Mouse (Mus musculus): Measurements from ENCODE around the gene Btrc. TPM values are rescaled to one million over a fixed set of nuclear protein-coding genes. Genes with fewer than 3 reads are reported as not detected.

Btrc gene
- polyA plus RNA-seq, 1 experiment from 2014 or later, result 58.8 TPM

DNA sequence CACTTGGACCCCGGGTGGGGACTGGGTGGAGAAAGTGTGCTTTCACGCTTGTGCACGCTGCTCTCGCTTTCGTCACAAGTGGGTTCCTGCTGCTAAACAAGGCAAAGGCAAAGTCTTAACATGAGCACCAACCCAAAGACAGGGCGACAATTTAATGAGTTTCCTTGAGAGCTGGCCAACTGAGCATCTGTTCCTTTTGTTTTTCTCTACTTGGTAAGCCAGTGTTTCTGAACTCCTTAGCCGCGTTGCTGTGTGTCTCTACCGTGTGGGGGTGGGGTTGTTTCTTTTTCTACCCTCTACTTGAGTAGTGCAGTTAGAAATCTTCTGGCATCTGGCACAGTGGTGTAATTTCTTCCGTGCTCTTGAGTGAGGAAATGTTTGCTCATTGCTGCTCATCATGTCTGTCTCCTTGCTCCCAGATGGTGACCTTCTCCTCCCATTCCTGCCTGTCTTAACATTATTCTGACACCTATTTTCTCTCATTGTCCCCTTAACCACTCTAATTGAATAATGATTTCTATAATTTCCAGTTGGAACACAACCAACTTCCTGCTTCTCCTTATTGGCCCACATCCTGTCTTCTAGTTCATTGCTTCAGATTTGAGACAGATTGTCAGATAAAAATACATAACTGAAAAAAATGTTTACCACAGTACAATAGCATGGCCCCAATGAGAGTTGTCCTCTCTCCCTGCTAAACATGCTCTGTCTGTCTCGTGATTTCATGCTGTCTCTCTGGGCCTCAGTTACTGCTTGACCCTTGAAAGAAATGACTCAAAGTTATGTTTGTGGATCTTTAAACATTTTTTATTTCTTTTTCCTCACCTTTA is 109.4 kb downstream of the Btrc start:
- peaks cover 4% of the 10 kb centered on the region for H3K4me1 ChIP-seq (replicated peaks; ENCODE audit: control insufficient read depth, insufficient read depth, low read length)
- no peak overlapping the region for H3K27ac ChIP-seq (ENCODE audit: low read depth, low read length)
- DNase-seq (ENCODE audit: low spot score) (no peak), ATAC-seq (replicated peaks; ENCODE audit: low FRiP score) (no peak)
- no peak overlapping the region for H3K4me3 ChIP-seq (ENCODE audit: low read depth, low read length)
- no peak overlapping the region for H3K9ac ChIP-seq (ENCODE audit: low read length)
- no peaks in the 10 kb centered on the region for H3K36me3 ChIP-seq (ENCODE audit: control insufficient read depth, insufficient read depth, low read length)
- WGBS, result 58% methylated on average over 11 of the region's 11 CpGs
- no peak overlapping the region for H3K4me2 ChIP-seq (ENCODE audit: low read depth, low read length, severe bottlenecking)
- no peaks in the 10 kb centered on the region for H3K9me3 ChIP-seq (ENCODE audit: control insufficient read depth, low read length)
- H3K27me3 ChIP-seq (ENCODE audit: control insufficient read depth, insufficient read depth, low read length), result no peaks in the 10 kb centered on the region

DNA sequence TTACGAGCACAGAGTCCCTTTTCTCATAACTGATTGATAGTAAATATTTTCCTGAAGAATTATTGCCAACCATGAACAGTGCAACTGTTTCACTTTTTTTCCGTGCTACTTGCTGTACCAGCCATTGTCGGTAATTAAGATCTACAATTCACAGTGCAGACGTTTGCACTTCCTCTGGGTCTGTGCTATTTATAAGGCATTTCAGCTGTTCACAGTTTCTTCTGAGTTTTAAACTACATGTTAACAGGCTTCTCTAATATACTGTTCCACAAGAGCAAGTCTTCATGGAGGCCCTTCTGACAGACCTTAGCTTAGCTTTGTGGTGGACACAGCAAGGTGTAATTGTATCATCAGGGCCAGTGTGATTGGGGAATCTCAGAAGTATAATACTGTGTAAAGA is 111.2 kb downstream of the Btrc start:
- WGBS, result 80% methylated on average over 4 of the region's 4 CpGs

DNA sequence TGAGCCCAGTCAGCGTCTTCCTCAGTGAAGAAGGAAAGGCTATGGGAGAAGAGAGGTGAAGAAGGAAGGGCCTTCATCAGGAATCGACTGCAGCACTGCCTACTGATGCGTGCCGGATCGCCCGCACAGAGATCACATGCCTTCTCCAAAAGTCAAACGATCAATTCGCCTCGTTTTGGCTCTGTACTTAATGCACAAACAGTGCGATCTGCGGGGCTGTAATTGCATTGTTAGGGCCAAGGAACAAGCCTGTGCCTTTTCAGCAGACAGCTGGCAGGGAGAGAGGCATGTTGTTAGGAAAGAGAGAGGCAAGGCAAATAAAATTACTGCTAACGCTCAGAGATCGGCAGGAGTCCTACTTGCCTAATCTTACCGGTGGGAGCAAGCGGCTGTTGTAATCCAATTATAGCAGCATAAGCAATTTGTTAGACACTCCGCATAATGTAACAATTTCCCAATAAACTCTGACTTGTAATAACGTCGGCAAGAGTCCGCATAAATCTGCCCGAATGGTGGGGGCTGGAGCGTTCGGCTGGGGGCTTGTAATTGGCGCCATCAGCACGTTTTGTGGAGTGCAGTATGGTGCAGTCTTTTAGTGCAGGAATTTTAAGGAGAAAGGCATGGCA is 112.5 kb downstream of the Btrc start:
- peaks cover 4% of the 10 kb centered on the region for H3K4me1 ChIP-seq (replicated peaks; ENCODE audit: control insufficient read depth, insufficient read depth, low read length)
- no peaks in the 10 kb centered on the region for H3K36me3 ChIP-seq (ENCODE audit: control insufficient read depth, insufficient read depth, low read length)
- 0 out of 2 replicates have a peak overlapping the region, but pooled peaks have one; percentile 21 for H3K27ac ChIP-seq (ENCODE audit: low read depth, low read length)
- 33% methylated on average over 24 of the region's 24 CpGs for WGBS
- no peak overlapping the region for H3K4me3 ChIP-seq (ENCODE audit: low read depth, low read length)
- H3K4me2 ChIP-seq (ENCODE audit: low read depth, low read length, severe bottlenecking), result peak overlapping the region; percentile 24; the same call in 1 of the 2 replicates
- H3K9me3 ChIP-seq (ENCODE audit: control insufficient read depth, low read length), result no peaks in the 10 kb centered on the region
- DNase-seq (ENCODE audit: low spot score) (no peak), ATAC-seq (replicated peaks; ENCODE audit: low FRiP score) (no peak)
- H3K27me3 ChIP-seq (ENCODE audit: control insufficient read depth, insufficient read depth, low read length), result no peaks in the 10 kb centered on the region
- H3K9ac ChIP-seq (ENCODE audit: low read length), result no peak overlapping the region

More for the DNA sequence above, 111.2 kb downstream of the Btrc start:
- peaks cover 4% of the 10 kb centered on the region for H3K4me1 ChIP-seq (replicated peaks; ENCODE audit: control insufficient read depth, insufficient read depth, low read length)
- H3K36me3 ChIP-seq (ENCODE audit: control insufficient read depth, insufficient read depth, low read length), result no peaks in the 10 kb centered on the region
- DNase-seq (ENCODE audit: low spot score), result no peak
- H3K9me3 ChIP-seq (ENCODE audit: control insufficient read depth, low read length), result no peaks in the 10 kb centered on the region
- H3K27me3 ChIP-seq (ENCODE audit: control insufficient read depth, insufficient read depth, low read length), result no peaks in the 10 kb centered on the region
- H3K4me3 ChIP-seq (ENCODE audit: low read depth, low read length), result no peak overlapping the region
- H3K4me2 ChIP-seq (ENCODE audit: low read depth, low read length, severe bottlenecking), result no peak overlapping the region
- ATAC-seq (replicated peaks; ENCODE audit: low FRiP score), result no peak
- H3K9ac ChIP-seq (ENCODE audit: low read length), result no peak overlapping the region
- H3K27ac ChIP-seq (ENCODE audit: low read depth, low read length), result no peak overlapping the region

DNA sequence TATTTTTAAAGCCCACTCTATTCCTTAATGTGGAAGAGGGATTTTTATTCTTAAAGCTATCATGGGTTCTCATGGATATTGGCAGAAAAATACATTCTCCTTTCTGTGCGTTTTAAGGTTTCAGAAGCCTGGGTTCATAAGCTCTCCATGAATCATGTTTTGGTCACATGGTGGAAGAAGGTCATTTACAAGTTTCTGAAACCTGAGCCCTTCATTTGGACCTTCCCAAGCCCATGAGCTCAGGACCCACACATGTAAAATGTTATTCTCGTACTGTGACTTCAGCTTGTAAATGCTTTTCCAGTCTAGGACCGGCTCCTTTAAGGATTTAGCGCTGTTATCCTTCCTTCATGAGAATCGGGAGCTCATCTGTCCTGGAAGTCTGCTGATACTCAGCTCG is 116.0 kb downstream of the Btrc start:
- Histone ChIP-seq H3K36me3 (ENCODE audit: control insufficient read depth, insufficient read depth, low read length) (no peaks in the 10 kb centered on the region), H3K9ac (ENCODE audit: low read length) (no peak overlapping the region), H3K4me1 (replicated peaks; ENCODE audit: control insufficient read depth, insufficient read depth, low read length) (peaks cover 2% of the 10 kb centered on the region; the same call in 1 of the 2 replicates), H3K27me3 (ENCODE audit: control insufficient read depth, insufficient read depth, low read length) (no peaks in the 10 kb centered on the region), H3K27ac (ENCODE audit: low read depth, low read length) (no peak overlapping the region), H3K4me2 (ENCODE audit: low read depth, low read length, severe bottlenecking) (no peak overlapping the region), H3K4me3 (ENCODE audit: low read depth, low read length) (no peak overlapping the region), H3K9me3 (ENCODE audit: control insufficient read depth, low read length) (no peaks in the 10 kb centered on the region)
- ATAC-seq (replicated peaks; ENCODE audit: low FRiP score), result no peak
- no peak for DNase-seq (ENCODE audit: low spot score)
- 93% methylated on average over 6 of the region's 6 CpGs for WGBS

DNA sequence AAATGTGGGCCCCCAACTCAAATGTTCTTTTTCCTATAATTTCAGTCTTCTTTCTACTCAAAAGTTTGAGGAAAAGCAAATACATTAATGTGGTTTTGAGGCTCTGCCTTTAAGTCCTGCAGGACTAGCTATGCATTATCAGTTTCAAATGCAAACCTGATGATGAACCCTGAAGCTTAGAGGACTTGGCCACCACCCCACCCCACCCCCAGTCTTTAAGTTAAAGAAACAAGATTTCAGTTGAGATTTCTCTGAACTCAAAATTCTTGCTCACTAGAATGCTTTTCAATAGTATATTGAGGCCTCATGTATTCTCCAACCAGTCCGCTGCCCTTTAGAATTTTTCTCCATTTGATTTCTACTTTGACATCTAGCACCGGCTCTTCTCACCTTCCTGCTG is 117.0 kb downstream of the Btrc start:
- no peak for ATAC-seq (replicated peaks; ENCODE audit: low FRiP score)
- Histone ChIP-seq H3K4me1 (replicated peaks; ENCODE audit: control insufficient read depth, insufficient read depth, low read length) (peaks cover 1% of the 10 kb centered on the region; the same call in 1 of the 2 replicates), H3K9me3 (ENCODE audit: control insufficient read depth, low read length) (no peaks in the 10 kb centered on the region), H3K27ac (ENCODE audit: low read depth, low read length) (no peak overlapping the region), H3K4me3 (ENCODE audit: low read depth, low read length) (no peak overlapping the region), H3K4me2 (ENCODE audit: low read depth, low read length, severe bottlenecking) (no peak overlapping the region), H3K36me3 (ENCODE audit: control insufficient read depth, insufficient read depth, low read length) (no peaks in the 10 kb centered on the region), H3K27me3 (ENCODE audit: control insufficient read depth, insufficient read depth, low read length) (no peaks in the 10 kb centered on the region), H3K9ac (ENCODE audit: low read length) (no peak overlapping the region)
- WGBS, result 81% methylated on average over 2 of the region's 2 CpGs
- no peak for DNase-seq (ENCODE audit: low spot score)

DNA sequence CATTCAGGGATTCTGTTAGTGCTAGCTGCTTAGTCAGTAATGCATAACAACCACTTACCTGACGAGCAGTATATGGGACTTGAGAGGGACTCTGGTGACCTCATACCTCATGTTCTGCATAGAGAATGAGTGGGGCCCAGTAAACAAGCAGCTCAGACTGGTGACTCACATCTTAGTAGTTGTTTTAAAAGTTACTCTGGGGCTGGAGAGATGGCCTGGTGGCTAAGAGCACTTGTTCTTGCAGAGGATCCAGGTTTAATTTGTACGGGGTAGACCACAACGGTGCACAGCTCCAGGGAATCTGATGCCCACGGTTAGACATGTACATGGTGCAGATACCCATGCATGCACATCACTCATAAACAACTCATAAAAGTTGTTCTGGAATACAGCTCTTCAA is 117.4 kb downstream of the Btrc start:
- no peak overlapping the region for H3K27ac ChIP-seq (ENCODE audit: low read depth, low read length)
- no peak overlapping the region for H3K4me2 ChIP-seq (ENCODE audit: low read depth, low read length, severe bottlenecking)
- ATAC-seq (replicated peaks; ENCODE audit: low FRiP score), result no peak
- 88% methylated on average over 4 of the region's 4 CpGs for WGBS
- no peak for DNase-seq (ENCODE audit: low spot score)
- H3K4me1 ChIP-seq (replicated peaks; ENCODE audit: control insufficient read depth, insufficient read depth, low read length), result no peaks in the 10 kb centered on the region; the same call in 1 of the 2 replicates
- no peaks in the 10 kb centered on the region for H3K36me3 ChIP-seq (ENCODE audit: control insufficient read depth, insufficient read depth, low read length)
- no peak overlapping the region for H3K4me3 ChIP-seq (ENCODE audit: low read depth, low read length)
- H3K9ac ChIP-seq (ENCODE audit: low read length), result no peak overlapping the region
- H3K27me3 ChIP-seq (ENCODE audit: control insufficient read depth, insufficient read depth, low read length), result no peaks in the 10 kb centered on the region
- no peaks in the 10 kb centered on the region for H3K9me3 ChIP-seq (ENCODE audit: control insufficient read depth, low read length)

GRCm38 (mm10) chr19:45483470-45483869 is 119.9 kb downstream of the Btrc start:
- DNase-seq (ENCODE audit: low spot score) (no peak), ATAC-seq (replicated peaks; ENCODE audit: low FRiP score) (no peak)
- 82% methylated on average over 2 of the region's 2 CpGs for WGBS
- Histone ChIP-seq H3K9ac (ENCODE audit: low read length) (no peak overlapping the region), H3K4me3 (ENCODE audit: low read depth, low read length) (no peak overlapping the region), H3K9me3 (ENCODE audit: control insufficient read depth, low read length) (no peaks in the 10 kb centered on the region), H3K36me3 (ENCODE audit: control insufficient read depth, insufficient read depth, low read length) (no peaks in the 10 kb centered on the region), H3K4me2 (ENCODE audit: low read depth, low read length, severe bottlenecking) (no peak overlapping the region), H3K4me1 (replicated peaks; ENCODE audit: control insufficient read depth, insufficient read depth, low read length) (no peaks in the 10 kb centered on the region; the same call in 1 of the 2 replicates), H3K27me3 (ENCODE audit: control insufficient read depth, insufficient read depth, low read length) (no peaks in the 10 kb centered on the region), H3K27ac (ENCODE audit: low read depth, low read length) (no peak overlapping the region)

DNA sequence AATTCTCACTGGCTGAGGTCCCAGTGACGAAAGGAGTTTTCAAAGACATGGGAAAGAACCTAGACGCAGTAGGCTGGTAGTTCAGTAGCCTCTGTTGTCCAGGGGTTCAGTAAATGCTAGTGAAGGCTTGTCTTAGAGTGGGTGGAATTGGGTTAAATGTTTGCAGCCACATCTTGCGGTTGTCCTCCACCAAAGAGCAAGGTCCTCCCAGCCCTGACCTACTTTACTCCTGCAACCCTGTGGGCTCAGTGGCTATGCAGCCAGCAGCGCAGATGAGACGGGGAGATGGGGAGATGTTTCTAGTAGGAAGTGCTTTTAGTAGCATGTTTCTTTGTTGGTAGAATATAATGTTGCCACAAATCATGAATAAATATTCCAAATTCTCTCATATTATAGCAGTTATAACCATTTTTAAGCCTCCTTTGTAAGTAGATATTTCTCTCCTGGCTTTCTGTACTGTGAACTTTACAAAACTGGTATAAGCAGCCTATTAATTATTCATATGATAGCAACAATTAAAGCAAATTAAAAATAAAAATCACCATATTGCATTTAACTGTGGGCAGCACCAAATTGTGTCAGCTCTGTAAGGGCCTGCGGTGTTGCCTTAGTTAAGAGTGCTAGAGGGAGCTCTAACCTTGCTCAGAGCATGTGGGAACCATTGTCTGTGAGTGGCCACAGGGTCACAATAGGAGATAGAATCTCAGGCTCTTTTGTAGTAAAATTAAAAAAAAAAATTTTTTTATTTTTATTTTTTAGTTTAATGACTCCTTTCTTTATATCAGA is 122.9 kb downstream of the Btrc start:
- ATAC-seq (replicated peaks; ENCODE audit: low FRiP score), result no peak
- Histone ChIP-seq H3K4me3 (ENCODE audit: low read depth, low read length) (no peak overlapping the region), H3K4me2 (ENCODE audit: low read depth, low read length, severe bottlenecking) (no peak overlapping the region), H3K9ac (ENCODE audit: low read length) (no peak overlapping the region), H3K36me3 (ENCODE audit: control insufficient read depth, insufficient read depth, low read length) (no peaks in the 10 kb centered on the region), H3K9me3 (ENCODE audit: control insufficient read depth, low read length) (no peaks in the 10 kb centered on the region), H3K27me3 (ENCODE audit: control insufficient read depth, insufficient read depth, low read length) (no peaks in the 10 kb centered on the region), H3K27ac (ENCODE audit: low read depth, low read length) (no peak overlapping the region), H3K4me1 (replicated peaks; ENCODE audit: control insufficient read depth, insufficient read depth, low read length) (no peaks in the 10 kb centered on the region; the same call in 1 of the 2 replicates)
- 86% methylated on average over 6 of the region's 6 CpGs for WGBS
- DNase-seq (ENCODE audit: low spot score), result no peak

Data from forebrain, embryonic 11.5 days (tissue).